Mouse (Mus musculus) C2C12 (cell line): Measurements from ENCODE around the gene Zfp964. TPM values are rescaled to one million over a fixed set of nuclear protein-coding genes. Genes with fewer than 3 reads are reported as not detected.
"Not testable (repeated sequence)": the region's sequence is repeated elsewhere in the genome, so short reads cannot be mapped to it uniquely, and the experiment has no call there.

ENCODE experiments used
- H3K27me3 ChIP-seq: one replicate; pipeline ENCODE4 v1.6.1; 2011; ENCODE audit not compliant: control insufficient read depth, insufficient read depth, insufficient read length
- H3K36me3 ChIP-seq: one replicate; pipeline ENCODE4 v1.6.1; 2011; ENCODE audit not compliant: control insufficient read depth, insufficient read depth
- H3K4me3 ChIP-seq: one replicate; pipeline ENCODE4 v1.5.1; 2011; ENCODE audit warnings: mild to moderate bottlenecking, control low read depth; ENCODE audit not compliant: poor library complexity, insufficient read depth, severe bottlenecking
- H3K79me2 ChIP-seq: one replicate; pipeline ENCODE4 v1.6.1; 2011; ENCODE audit not compliant: control insufficient read depth, insufficient read depth
- H3K79me3 ChIP-seq: one replicate; pipeline ENCODE4 v1.6.1; 2011; ENCODE audit warnings: low read depth, control low read depth
- H3ac ChIP-seq: one replicate; pipeline ENCODE3; 2011; ENCODE audit warnings: low read depth; ENCODE audit not compliant: control insufficient read depth, insufficient read length
- CEBPB ChIP-seq: IDR thresholded peaks from one replicate; pipeline ENCODE4 v1.6.1; 2011; ENCODE audit warnings: low read depth, mild to moderate bottlenecking, control low read depth, moderate library complexity
- CTCF ChIP-seq: IDR thresholded peaks from one replicate; pipeline ENCODE4 v1.5.1; 2011; ENCODE audit not compliant: control insufficient read depth, insufficient read depth, insufficient read length
- FOSL1 ChIP-seq: IDR thresholded peaks from one replicate; pipeline ENCODE4 v1.8.0; 2011; ENCODE audit warnings: mild to moderate bottlenecking, low read length; ENCODE audit not compliant: poor library complexity, insufficient read depth, severe bottlenecking
- MAX ChIP-seq: IDR thresholded peaks from one replicate; pipeline ENCODE4 v1.6.1; 2011; ENCODE audit warnings: mild to moderate bottlenecking, control low read depth
- MYOD1 ChIP-seq: IDR thresholded peaks from one replicate; pipeline ENCODE4 v1.6.1; 2011; ENCODE audit warnings: low read depth; ENCODE audit not compliant: control insufficient read depth, insufficient read length
- MYOG ChIP-seq: IDR thresholded peaks from one replicate; pipeline ENCODE4 v1.6.1; 2011; ENCODE audit not compliant: control insufficient read depth, insufficient read length; ENCODE audit errors: extremely low read depth
- USF1 ChIP-seq: IDR thresholded peaks from one replicate; pipeline ENCODE4 v1.6.1; 2011; ENCODE audit warnings: low read depth, mild to moderate bottlenecking, control low read depth, moderate library complexity
- polyA plus RNA-seq: library from polyadenylated mRNA; unstranded; fragments of >200 nt; fragmentation: generic; extraction: Trizol; gene quantifications from one replicate; pipeline ENCODE4 v1.2.1, GENCODE M21; 2012; ENCODE audit warnings: missing spikeins

Zfp964 gene
- polyA plus RNA-seq, 1 experiment = 0.14 TPM

- Histone ChIP-seq H3K27me3 (no peaks in the 10 kb centered on the region), H3K36me3 (peaks cover 27% of the 10 kb centered on the region)
These were observed 47.5 kb downstream of the Zfp964 start for GRCm38 (mm10) chr8:69701810-69702209.

GRCm38 (mm10) chr8:69710624-69711023 lies 56.3 kb downstream of the Zfp964 start, which contains the start of gene Zfp869:
TSS of gene Zfp869 (minus strand) at chr8:69710724.
- peaks cover 45% of the 10 kb centered on the region for H3K79me2 ChIP-seq
- not testable (repeated sequence) for H3K4me3 ChIP-seq, H3ac ChIP-seq, H3K27me3 ChIP-seq
- H3K36me3 ChIP-seq = peaks cover 54% of the 10 kb centered on the region
- H3K79me3 ChIP-seq = peaks cover 37% of the 10 kb centered on the region

More at GRCm38 (mm10) chr8:69701810-69702209, 47.5 kb downstream of the Zfp964 start:
- Histone ChIP-seq H3K79me2 (no peaks in the 10 kb centered on the region), H3ac (no peak overlapping the region), H3K79me3 (no peaks in the 10 kb centered on the region), H3K4me3 (no peak overlapping the region)
- TF ChIP-seq MYOG (no peak), FOSL1 (no peak), USF1 (no peak), MAX (no peak), MYOD1 (no peak), CTCF (no peak), CEBPB (no peak)

DNA sequence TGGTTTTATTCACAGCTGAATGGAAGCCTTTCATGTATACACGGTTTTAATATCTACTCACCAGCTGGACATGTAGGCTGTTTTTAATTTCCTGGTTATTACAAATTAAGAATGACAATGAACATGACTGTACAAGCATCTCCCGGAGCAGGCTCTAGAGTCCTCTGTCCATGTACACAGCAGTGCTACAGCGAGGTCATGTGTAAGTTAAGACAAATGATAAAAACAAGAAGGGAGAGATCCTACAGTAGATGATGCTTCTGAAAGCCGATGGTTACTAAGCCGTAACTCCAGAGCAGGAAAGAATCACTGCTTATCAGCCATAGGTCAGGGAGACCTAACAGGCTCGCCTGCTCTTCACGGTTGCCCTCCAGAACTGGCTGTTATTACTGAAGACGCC lies 59.2 kb downstream of the Zfp964 start:
- H3K79me3 ChIP-seq = peaks cover 44% of the 10 kb centered on the region
- TF ChIP-seq USF1 (no peak), CEBPB (no peak), MYOG (no peak), CTCF (no peak), MAX (no peak), MYOD1 (no peak), FOSL1 (no peak)
- H3K27me3 ChIP-seq = no peaks in the 10 kb centered on the region
- H3ac ChIP-seq = no peak overlapping the region
- peaks cover 26% of the 10 kb centered on the region for H3K36me3 ChIP-seq
- H3K79me2 ChIP-seq = peaks cover 53% of the 10 kb centered on the region
- no peak overlapping the region for H3K4me3 ChIP-seq

- Histone ChIP-seq H3K27me3 (no peaks in the 10 kb centered on the region), H3K4me3 (no peak overlapping the region), H3K79me2 (peaks cover 53% of the 10 kb centered on the region), H3K79me3 (peaks cover 42% of the 10 kb centered on the region), H3ac (no peak overlapping the region), H3K36me3 (peaks cover 8% of the 10 kb centered on the region)
- TF ChIP-seq USF1 (no peak), MAX (no peak), CTCF (no peak), FOSL1 (no peak), MYOG (no peak), CEBPB (no peak), MYOD1 (no peak)
These were observed 61.1 kb downstream of the Zfp964 start for GRCm38 (mm10) chr8:69715366-69715765.

Other genes starting within 250 kb of the Zfp964 start
- gene Gm9495, start 200.9 kb upstream of the Zfp964 start, polyA plus RNA-seq = not detected
- not detected for gene Gm7697, start 131.5 kb upstream of the Zfp964 start, polyA plus RNA-seq
- 3.5 TPM for gene Zfp868, start 28.9 kb upstream of the Zfp964 start, polyA plus RNA-seq
- 5.2 TPM for gene Zfp869, start 56.2 kb downstream of the Zfp964 start, polyA plus RNA-seq
- gene Zfp963, start 95.5 kb downstream of the Zfp964 start, polyA plus RNA-seq = 0.42 TPM
- gene Gm20422, start 120.4 kb downstream of the Zfp964 start, polyA plus RNA-seq = 0.28 TPM
- 36.2 TPM for gene Atp13a1, start 136.7 kb downstream of the Zfp964 start, polyA plus RNA-seq
- gene Zfp866, start 136.7 kb downstream of the Zfp964 start, polyA plus RNA-seq = 3.9 TPM
- gene Gmip, start 154.2 kb downstream of the Zfp964 start, polyA plus RNA-seq = 6.8 TPM
- gene Lpar2, start 167.9 kb downstream of the Zfp964 start, polyA plus RNA-seq = 1.5 TPM
- gene Pbx4, start 178.0 kb downstream of the Zfp964 start, polyA plus RNA-seq = 1.6 TPM
- gene Cilp2, start 233.2 kb downstream of the Zfp964 start, polyA plus RNA-seq = 0.02 TPM
- gene Tssk6, start 247.7 kb downstream of the Zfp964 start, polyA plus RNA-seq = 0.57 TPM
- gene Ndufa13, start 248.1 kb downstream of the Zfp964 start, polyA plus RNA-seq = 135 TPM
- 2.6 TPM for gene Yjefn3, start 248.2 kb downstream of the Zfp964 start, polyA plus RNA-seq